ENCODE assay signal across 8 mouse cellular contexts in genomic region chr11:115764698-115765097, GRCm38 (mm10). TPM values are rescaled to one million over a fixed set of nuclear protein-coding genes. Genes with fewer than 3 reads are reported as not detected.
DNase-seq lines count a peak whose midpoint lies in the region; ATAC-seq and TF ChIP-seq lines count a peak whose summit lies in the region.

No protein-coding gene starts in this region.

- no peak for TF ChIP-seq CTCF in heart, adult 2 months (IDR thresholded peaks at IDR 0.05)
- TF ChIP-seq CTCF in CH12.LX (conservative IDR thresholded peaks at IDR 0.05 in 1 of 2, IDR thresholded peaks at IDR 0.05 in 1 of 2; ENCODE audit: low read depth in 2 of 2, low read length in 2 of 2), result no peak

- TF ChIP-seq POLR2A in heart, adult 2 months (IDR thresholded peaks at IDR 0.05; ENCODE audit: insufficient read depth, low read depth, low read length), result no peak
- TF ChIP-seq POLR2A in CH12.LX (IDR thresholded peaks at IDR 0.05; ENCODE audit: low read depth, low read length), result no peak

- no peak for DNase-seq in heart, adult 2 months
- DNase-seq in heart, postnatal 4 days, result no peak
- DNase-seq in CH12.LX (ENCODE audit: extremely low read depth), result no peak
- DNase-seq in adrenal gland, postnatal 10 days, result no peak
- no peak for DNase-seq in urinary bladder, postnatal 10 days (ENCODE audit: low spot score)
- no peak for DNase-seq in frontal cortex, postnatal 36 days (ENCODE audit: low spot score in 2 of 2)

- in situ Hi-C loops in CH12.LX (cut with MboI; ENCODE audit: low pct_ligation_motif_present, low pct_unique_long_range_greater_than_20kb, low sequenced_read_pairs), result no loop called here

- TF ChIP-seq RAD21 in CH12.LX (IDR thresholded peaks at IDR 0.05; ENCODE audit: low read depth, low read length), result no peak

- peaks cover 4% of the 10 kb centered on the region; the same call in 1 of the 2 replicates for H3K4me1 ChIP-seq in heart, adult 2 months (ENCODE audit: control insufficient read depth, insufficient read depth, low read length)
- H3K4me1 ChIP-seq in CH12.LX (ENCODE audit: control insufficient read depth in 1 of 2, insufficient read depth in 2 of 2), result peaks cover 3 to 16% of the 10 kb centered on the region in 2 experiments; a peak in 3 of 4 replicates
- H3K4me1 ChIP-seq in forebrain, embryonic 15.5 days, result peaks cover 37% of the 10 kb centered on the region
- H3K4me1 ChIP-seq in liver, embryonic 15.5 days (replicated peaks), result peaks cover 50% of the 10 kb centered on the region

- WGBS in heart, adult 2 months, result 24% methylated on average over 2 of the region's 2 CpGs
- WGBS in forebrain, embryonic 15.5 days, result 21% methylated on average over 2 of the region's 2 CpGs
- WGBS in liver, embryonic 15.5 days (ENCODE audit: insufficient replicate concordance), result 25% methylated on average over 2 of the region's 2 CpGs

- ATAC-seq in forebrain, embryonic 15.5 days (replicated peaks), result no peak
- no peak for ATAC-seq in liver, embryonic 15.5 days (ENCODE audit: insufficient read depth)

- H3K9me3 ChIP-seq in CH12.LX (replicated peaks; ENCODE audit: low read length), result no peaks in the 10 kb centered on the region
- H3K9me3 ChIP-seq in forebrain, embryonic 15.5 days, result no peaks in the 10 kb centered on the region
- H3K9me3 ChIP-seq in liver, embryonic 15.5 days (replicated peaks), result no peaks in the 10 kb centered on the region

- H3K79me2 ChIP-seq in heart, adult 2 months (replicated peaks; ENCODE audit: control insufficient read depth, insufficient read depth, low read length), result no peaks in the 10 kb centered on the region
- no peaks in the 10 kb centered on the region for H3K79me2 ChIP-seq in CH12.LX (replicated peaks; ENCODE audit: control insufficient read depth, extremely low read depth, insufficient read depth, poor library complexity, severe bottlenecking)

- peak overlapping the region; percentile 99 for H3K4me3 ChIP-seq in heart, adult 2 months
- H3K4me3 ChIP-seq in CH12.LX (replicated peaks in 1 of 3; ENCODE audit: low read depth in 2 of 3, low read length in 2 of 3, poor library complexity in 1 of 3), result peak overlapping the region in 2 of 3 experiments; percentile 49 to 77
- peak overlapping the region; percentile 74 for H3K4me3 ChIP-seq in forebrain, embryonic 15.5 days
- H3K4me3 ChIP-seq in liver, embryonic 15.5 days (replicated peaks), result peak overlapping the region; percentile 93

- dilution Hi-C loops in CH12.LX (cut with MboI; ENCODE audit: extremely low pct_ligation_motif_present, extremely low pct_unique_long_range_greater_than_20kb, low sequenced_read_pairs), result no loop called here

- H3K9ac ChIP-seq in heart, adult 2 months (ENCODE audit: low read depth, low read length), result no peak overlapping the region
- peak overlapping the region; percentile 77; the same call in 1 of the 2 replicates for H3K9ac ChIP-seq in CH12.LX (ENCODE audit: insufficient read depth, low read depth)
- peak overlapping the region; percentile 53 for H3K9ac ChIP-seq in forebrain, embryonic 15.5 days (replicated peaks)
- H3K9ac ChIP-seq in liver, embryonic 15.5 days, result peak overlapping the region; percentile 53

- TF ChIP-seq EP300 in heart, adult 2 months (IDR thresholded peaks at IDR 0.05; ENCODE audit: insufficient read depth, low read depth, low read length), result no peak
- TF ChIP-seq EP300 in CH12.LX (IDR thresholded peaks at IDR 0.05; ENCODE audit: low read length), result no peak

- H3K4me2 ChIP-seq in CH12.LX (ENCODE audit: insufficient read depth, low read depth, poor library complexity, severe bottlenecking), result no peak overlapping the region; the same call in 1 of the 2 replicates
- H3K4me2 ChIP-seq in forebrain, embryonic 15.5 days (replicated peaks), result peak overlapping the region; percentile 55
- peak overlapping the region; percentile 89 for H3K4me2 ChIP-seq in liver, embryonic 15.5 days

- peaks cover 2% of the 10 kb centered on the region; the same call in 1 of the 2 replicates for H3K36me3 ChIP-seq in heart, adult 2 months (ENCODE audit: control insufficient read depth, insufficient read depth, low read length)
- no peaks in the 10 kb centered on the region for H3K36me3 ChIP-seq in CH12.LX (replicated peaks in 1 of 2; ENCODE audit: control insufficient read depth in 1 of 2, insufficient read depth in 1 of 2, low read length in 1 of 2)
- H3K36me3 ChIP-seq in forebrain, embryonic 15.5 days, result no peaks in the 10 kb centered on the region
- no peaks in the 10 kb centered on the region for H3K36me3 ChIP-seq in liver, embryonic 15.5 days (replicated peaks)

- H3K27ac ChIP-seq in heart, adult 2 months, result peak overlapping the region; percentile 73
- no peak overlapping the region for H3K27ac ChIP-seq in CH12.LX (ENCODE audit: insufficient read depth, low read depth)
- peak overlapping the region; percentile 88 for H3K27ac ChIP-seq in forebrain, embryonic 15.5 days (replicated peaks)
- peak overlapping the region; percentile 90 for H3K27ac ChIP-seq in liver, embryonic 15.5 days (replicated peaks)

- H3K27me3 ChIP-seq in heart, adult 2 months (ENCODE audit: control insufficient read depth, insufficient read depth, low read length), result no peaks in the 10 kb centered on the region
- H3K27me3 ChIP-seq in CH12.LX (replicated peaks), result no peaks in the 10 kb centered on the region
- H3K27me3 ChIP-seq in forebrain, embryonic 15.5 days, result no peaks in the 10 kb centered on the region
- no peaks in the 10 kb centered on the region for H3K27me3 ChIP-seq in liver, embryonic 15.5 days

- intact Hi-C loops in heart, adult 2 months (cut with DNase I), result loop anchor here (5.0 kb wide), 1 partner anchor 42 kb away; no protein-coding TSS in a partner anchor

TF ChIP-seq in CH12.LX, 34 proteins besides CTCF, POLR2A, EP300 and RAD21:
- TF ChIP-seq CHD2 (IDR thresholded peaks at IDR 0.05; ENCODE audit: low read length) (no peak), ZNF384 (IDR thresholded peaks at IDR 0.05; ENCODE audit: low read depth, low read length) (peak; percentile 51; the same call in 1 of the 2 replicates), ETS1 (conservative IDR thresholded peaks at IDR 0.05; ENCODE audit: low read depth, low read length) (peak; percentile 4; the same call in 1 of the 2 replicates), IRF4 (IDR thresholded peaks at IDR 0.05; ENCODE audit: low read depth, low read length) (0 out of 2 replicates have a peak, but pooled peaks have one; percentile 5)

RNA-seq across cellular contexts. Expression of gene Tmem94, which starts 0.5 kb away (rescaled TPM):
- total RNA-seq in heart, adult 2 months (2021), result 100 to 1,000 TPM in 1 of 2 experiments, 10 to 100 TPM in 1; 99.5 to 103 TPM
- polyA plus RNA-seq in heart, adult 2 months (2012; rRNA removed), result 125 and 135 TPM in 2 replicates
- 100 to 1,000 TPM; 103 to 108 TPM for total RNA-seq in heart, postnatal 4 days (2021)
- 19.0 and 27.4 TPM in 2 replicates for total RNA-seq in CH12.LX (2012; rRNA removed)
- 4.8 and 6.4 TPM in 2 replicates for total RNA-seq in CH12.LX (2014; rRNA removed)
- 13.5 and 15.0 TPM in 2 replicates for polyA plus RNA-seq in CH12.LX (2012; ENCODE audit: insufficient read length, low read depth)
- polyA plus RNA-seq in forebrain, embryonic 15.5 days (2015; fragmentation: Nextera tagmentation; extraction: Ambion mirVana), result 27.6 and 29.8 TPM in 2 replicates
- 9.9 and 10.1 TPM in 2 replicates for polyA plus RNA-seq in liver, embryonic 15.5 days (2015; fragmentation: Nextera tagmentation; extraction: Ambion mirVana)
- total RNA-seq in adrenal gland, postnatal 10 days (2021), result 10 to 100 TPM; 62.0 to 79.6 TPM

RNA-seq across cellular contexts. Expression of gene Caskin2, which starts 48.7 kb away (rescaled TPM):
- total RNA-seq in heart, adult 2 months (2021), result 10 to 100 TPM; 40.5 to 43.8 TPM
- polyA plus RNA-seq in heart, adult 2 months (2012; rRNA removed), result 38.5 TPM in 2 replicates
- 10 to 100 TPM; 51.7 to 58.8 TPM for total RNA-seq in heart, postnatal 4 days (2021)
- 8.2 and 8.9 TPM in 2 replicates for total RNA-seq in CH12.LX (2012; rRNA removed)
- total RNA-seq in CH12.LX (2014; rRNA removed), result 2.7 and 2.9 TPM in 2 replicates
- polyA plus RNA-seq in CH12.LX (2012; ENCODE audit: insufficient read length, low read depth), result 6.4 and 6.9 TPM in 2 replicates
- polyA plus RNA-seq in forebrain, embryonic 15.5 days (2015; fragmentation: Nextera tagmentation; extraction: Ambion mirVana), result 7.8 and 7.9 TPM in 2 replicates
- 5.7 and 6.7 TPM in 2 replicates for polyA plus RNA-seq in liver, embryonic 15.5 days (2015; fragmentation: Nextera tagmentation; extraction: Ambion mirVana)
- total RNA-seq in adrenal gland, postnatal 10 days (2021), result 10 to 100 TPM; 43.3 to 47.0 TPM

RNA-seq across cellular contexts. Expression of gene Tsen54, which starts 49.8 kb away (rescaled TPM):
- total RNA-seq in heart, adult 2 months (2021), result 1 to 10 TPM; 7.2 to 9.3 TPM
- polyA plus RNA-seq in heart, adult 2 months (2012; rRNA removed), result 15.9 and 16.3 TPM in 2 replicates
- 10 to 100 TPM; 13.0 to 14.2 TPM for total RNA-seq in heart, postnatal 4 days (2021)
- total RNA-seq in CH12.LX (2012; rRNA removed) (71.1 and 71.2 TPM in 2 replicates), CH12.LX (2014; rRNA removed) (44.9 and 45.8 TPM in 2 replicates)
- 55.0 and 59.4 TPM in 2 replicates for polyA plus RNA-seq in CH12.LX (2012; ENCODE audit: insufficient read length, low read depth)
- 24.2 and 25.9 TPM in 2 replicates for polyA plus RNA-seq in forebrain, embryonic 15.5 days (2015; fragmentation: Nextera tagmentation; extraction: Ambion mirVana)
- 13.7 and 18.7 TPM in 2 replicates for polyA plus RNA-seq in liver, embryonic 15.5 days (2015; fragmentation: Nextera tagmentation; extraction: Ambion mirVana)
- 10 to 100 TPM; 13.8 to 19.4 TPM for total RNA-seq in adrenal gland, postnatal 10 days (2021)

RNA-seq across cellular contexts. Expression of gene Grb2, which starts 56.3 kb away (rescaled TPM):
- total RNA-seq in heart, adult 2 months (2021), result 100 to 1,000 TPM; 107 to 109 TPM
- 52.0 and 73.2 TPM in 2 replicates for polyA plus RNA-seq in heart, adult 2 months (2012; rRNA removed)
- 100 to 1,000 TPM; 119 to 134 TPM for total RNA-seq in heart, postnatal 4 days (2021)
- 63.6 and 67.7 TPM in 2 replicates for total RNA-seq in CH12.LX (2012; rRNA removed)
- total RNA-seq in CH12.LX (2014; rRNA removed), result 110 and 117 TPM in 2 replicates
- polyA plus RNA-seq in CH12.LX (2012; ENCODE audit: insufficient read length, low read depth), result 228 and 241 TPM in 2 replicates
- 180 and 199 TPM in 2 replicates for polyA plus RNA-seq in forebrain, embryonic 15.5 days (2015; fragmentation: Nextera tagmentation; extraction: Ambion mirVana)
- 53.4 and 55.8 TPM in 2 replicates for polyA plus RNA-seq in liver, embryonic 15.5 days (2015; fragmentation: Nextera tagmentation; extraction: Ambion mirVana)
- total RNA-seq in adrenal gland, postnatal 10 days (2021), result 100 to 1,000 TPM in 1 of 2 experiments, 10 to 100 TPM in 1; 99.1 to 104 TPM

RNA-seq across cellular contexts. Expression of gene Llgl2, which starts 59.2 kb away (rescaled TPM):
- 10 to 100 TPM; 18.4 to 20.3 TPM for total RNA-seq in heart, adult 2 months (2021)
- polyA plus RNA-seq in heart, adult 2 months (2012; rRNA removed), result 19.4 and 20.2 TPM in 2 replicates
- 10 to 100 TPM; 20.0 to 21.2 TPM for total RNA-seq in heart, postnatal 4 days (2021)
- total RNA-seq in CH12.LX (2012; rRNA removed), result 12.3 and 14.7 TPM in 2 replicates
- total RNA-seq in CH12.LX (2014; rRNA removed), result 3.8 and 4.4 TPM in 2 replicates
- 6.8 and 9.2 TPM in 2 replicates for polyA plus RNA-seq in CH12.LX (2012; ENCODE audit: insufficient read length, low read depth)
- 1.0 and 1.1 TPM in 2 replicates for polyA plus RNA-seq in forebrain, embryonic 15.5 days (2015; fragmentation: Nextera tagmentation; extraction: Ambion mirVana)
- polyA plus RNA-seq in liver, embryonic 15.5 days (2015; fragmentation: Nextera tagmentation; extraction: Ambion mirVana), result 11.9 and 16.2 TPM in 2 replicates
- 10 to 100 TPM; 12.7 to 14.0 TPM for total RNA-seq in adrenal gland, postnatal 10 days (2021)

Comparison
In these comparisons a context has a peak if more than half of its experiments do, and no peak if none do; other contexts are left out.
1. RNA of gene Caskin2, which starts 48.7 kb away (total RNA-seq): 51.7 to 58.8 TPM in heart, postnatal 4 days, 43.3 to 47.0 TPM in adrenal gland, postnatal 10 days and 40.5 to 43.8 TPM in heart, adult 2 months; 2.7 to 8.9 TPM in CH12.LX; every median in the first group is over 4 times any median in the second.
2. Peak in every context shown above with its lines, with median percentiles within 50 percentile points of each other: H3K4me3 ChIP-seq.